Mouse (Mus musculus): ENCODE results near the gene Lhx1.

Gene Lhx1

DNA sequence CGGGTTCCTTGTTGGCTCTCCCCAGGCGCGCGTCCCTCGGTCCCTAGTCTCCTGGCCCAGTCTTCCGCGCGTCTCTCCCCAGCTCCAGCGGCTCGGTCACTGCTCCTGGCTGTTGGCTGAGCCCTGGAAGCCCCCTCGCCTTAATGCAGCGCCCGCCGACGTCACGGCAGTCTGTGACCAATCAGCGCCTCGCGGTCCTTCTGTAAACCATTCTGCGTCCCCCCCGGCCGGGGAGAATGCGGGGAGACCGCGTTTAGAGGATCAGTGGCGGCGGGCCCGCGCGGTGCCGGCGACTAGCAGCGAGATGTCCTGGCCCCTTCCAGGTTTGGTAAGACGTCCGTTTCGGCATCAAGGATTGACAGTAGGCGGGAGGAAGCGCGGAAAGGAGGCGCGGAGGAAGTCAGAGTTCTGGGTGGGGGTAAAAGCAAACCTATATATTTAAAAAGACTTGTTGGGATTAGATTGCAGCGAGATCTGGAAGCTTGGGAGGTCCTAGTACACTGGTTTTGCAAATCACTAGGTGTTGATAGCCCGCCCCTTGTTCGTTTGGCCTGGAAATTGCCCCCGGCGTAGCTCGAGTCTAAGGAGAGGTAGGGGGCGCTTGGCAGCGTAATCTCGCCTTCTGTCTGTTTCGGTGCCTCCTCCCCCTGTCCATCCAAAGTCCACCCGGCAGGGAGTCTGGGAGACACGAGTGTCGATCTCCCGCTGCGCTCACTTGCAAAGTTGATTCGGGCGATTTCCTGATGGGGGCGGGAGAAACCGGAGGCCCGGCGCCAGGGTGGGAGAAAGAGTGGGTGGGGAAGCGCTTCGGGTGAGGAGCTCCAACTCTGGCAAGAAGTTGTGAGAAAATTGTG is at the start of gene Lhx1:
TSS of gene Lhx1 (minus strand) at position 115 of the 854 bp plus-strand sequence.
- DNase-seq (ENCODE audit: low spot score) = no peak

DNA sequence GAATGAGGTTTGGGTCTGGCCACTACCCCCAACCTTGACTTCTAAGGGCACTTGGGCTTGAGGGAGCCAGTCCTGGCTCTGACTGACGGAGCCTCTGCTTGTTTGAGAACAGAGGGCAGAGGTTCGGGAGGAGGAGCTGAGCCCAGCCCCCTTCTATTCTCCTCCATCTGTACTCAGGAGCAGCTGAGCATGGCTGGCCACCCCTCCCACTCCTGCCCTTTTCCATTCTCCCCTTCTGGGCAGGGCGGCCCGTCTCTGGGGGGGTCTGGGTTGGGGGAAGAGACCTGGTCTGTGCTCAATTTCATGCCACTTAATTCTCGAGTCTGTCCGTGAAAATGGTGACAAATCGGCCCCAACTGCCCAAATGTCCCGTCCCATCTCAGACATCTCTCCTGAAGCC is 49.5 kb upstream of the Lhx1 start:
- no peak for DNase-seq (ENCODE audit: low spot score)

DNA sequence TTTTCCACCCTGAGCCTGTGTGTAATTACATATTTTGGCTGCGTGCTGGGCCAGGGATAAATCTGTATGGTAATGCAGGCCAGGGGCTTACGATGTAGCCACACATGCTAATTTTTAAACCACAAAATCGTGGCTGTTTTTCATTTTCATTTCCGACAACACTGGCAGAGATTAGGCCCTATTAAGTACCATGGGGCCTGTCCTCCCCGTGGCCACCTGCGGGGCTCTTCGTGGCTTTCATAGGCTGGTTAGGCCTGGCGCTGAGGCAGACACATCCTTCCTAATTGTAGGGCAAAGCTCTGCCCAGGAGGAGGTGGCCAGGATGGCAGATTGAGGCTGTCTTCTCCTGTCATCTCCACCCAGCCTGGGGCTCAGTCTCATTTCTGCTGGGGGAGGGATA is 48.3 kb upstream of the Lhx1 start:
- DNase-seq (ENCODE audit: low spot score) = no peak

DNA sequence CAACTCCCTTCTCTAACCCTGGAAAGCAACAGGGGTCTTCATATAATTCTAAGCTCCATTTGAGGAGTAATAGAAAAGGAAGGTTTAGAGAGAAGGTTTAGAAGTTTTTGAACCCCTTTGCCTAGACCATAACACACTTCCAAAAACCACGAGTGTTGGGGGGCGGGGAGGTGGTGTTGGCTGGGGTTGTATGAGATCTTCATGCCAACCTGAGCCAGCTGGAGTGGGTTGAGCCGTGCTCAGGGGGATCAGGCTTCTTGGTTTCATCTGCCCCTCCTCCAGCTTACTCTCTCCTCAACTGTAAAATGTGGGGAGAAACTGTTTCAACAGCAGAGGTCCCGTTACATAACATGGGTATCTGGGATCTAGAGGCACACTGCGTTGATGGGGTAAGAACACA is 45.5 kb upstream of the Lhx1 start:
- DNase-seq (ENCODE audit: low spot score) = no peak

DNA sequence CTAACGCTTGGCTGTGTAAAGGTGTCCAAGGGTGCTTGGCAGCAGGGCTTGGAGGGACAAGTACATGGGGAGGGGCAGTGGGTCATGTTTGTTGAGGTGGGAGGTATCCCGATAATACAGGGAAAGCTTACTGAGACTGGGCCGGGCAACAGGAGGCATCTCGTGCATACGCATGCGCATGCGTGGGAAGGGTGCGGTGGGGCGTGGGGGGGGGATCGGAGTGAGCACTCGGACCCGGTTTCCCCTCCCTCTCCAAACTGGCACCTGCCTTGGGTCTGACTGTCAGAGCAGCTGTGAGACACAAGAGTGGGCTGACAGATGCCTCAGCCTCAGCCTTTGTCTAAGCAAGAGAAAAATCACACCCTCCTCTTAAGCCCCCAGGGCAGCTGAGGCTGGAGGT is 45.1 kb upstream of the Lhx1 start:
- no peak for DNase-seq (ENCODE audit: low spot score)

DNA sequence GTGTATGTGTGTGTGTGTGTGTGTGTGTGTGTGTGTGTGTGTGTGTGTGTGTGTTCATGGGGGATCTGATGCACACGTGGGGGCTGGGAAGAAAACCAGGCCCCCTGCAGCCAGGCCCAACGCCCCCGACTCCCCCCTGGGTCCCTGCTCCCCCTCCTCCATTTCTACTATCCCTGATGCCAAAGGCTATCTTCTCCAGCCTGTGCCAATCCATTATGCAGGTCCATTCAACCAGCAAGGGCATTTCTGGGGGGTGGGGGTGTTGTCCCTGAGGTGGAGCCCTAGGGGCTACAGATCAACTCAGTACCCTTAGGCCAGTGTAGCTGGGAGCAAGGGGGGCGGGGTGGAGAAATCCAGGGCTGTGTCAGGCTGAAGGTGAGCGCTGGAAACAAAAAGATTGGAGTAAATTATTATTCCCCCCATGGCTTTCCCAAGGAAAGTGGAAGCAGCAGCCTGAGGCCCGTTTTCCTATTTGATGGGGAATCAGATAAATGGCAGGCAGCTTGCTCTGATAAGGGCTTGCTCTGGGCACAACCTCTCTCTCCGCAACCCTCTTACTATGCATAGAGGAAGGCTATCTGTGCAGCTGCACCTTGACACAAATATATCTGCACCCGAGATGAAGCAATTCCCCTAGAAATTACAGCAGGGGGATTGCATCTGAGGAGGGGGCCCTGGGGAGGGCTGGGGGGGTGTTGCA is 43.9 kb upstream of the Lhx1 start:
- DNase-seq (ENCODE audit: low spot score) = no peak

GRCm38 (mm10) chr11:84568482-84568881 is 43.1 kb upstream of the Lhx1 start:
- DNase-seq (ENCODE audit: low spot score) = no peak

DNA sequence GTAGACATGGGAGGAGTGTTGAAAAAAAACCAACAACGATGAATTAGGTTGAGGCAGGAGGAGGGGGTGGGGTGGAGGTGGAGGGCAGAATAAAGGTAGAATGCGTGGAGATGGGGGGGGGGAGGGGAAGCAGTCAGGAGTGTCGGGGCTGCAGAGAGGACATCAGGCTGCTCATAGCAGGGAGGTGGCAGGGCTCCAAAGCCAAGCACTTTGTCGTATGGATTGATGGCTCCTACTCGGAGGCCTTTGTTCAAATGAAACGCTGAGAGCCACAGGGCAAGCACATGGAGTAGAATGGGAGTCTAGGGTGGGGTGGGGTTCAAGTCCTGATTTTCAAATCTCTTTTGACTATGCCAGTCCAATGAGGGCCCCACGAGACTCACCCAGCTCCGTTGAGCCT is 41.4 kb upstream of the Lhx1 start:
- DNase-seq (ENCODE audit: low spot score) = no peak

DNA sequence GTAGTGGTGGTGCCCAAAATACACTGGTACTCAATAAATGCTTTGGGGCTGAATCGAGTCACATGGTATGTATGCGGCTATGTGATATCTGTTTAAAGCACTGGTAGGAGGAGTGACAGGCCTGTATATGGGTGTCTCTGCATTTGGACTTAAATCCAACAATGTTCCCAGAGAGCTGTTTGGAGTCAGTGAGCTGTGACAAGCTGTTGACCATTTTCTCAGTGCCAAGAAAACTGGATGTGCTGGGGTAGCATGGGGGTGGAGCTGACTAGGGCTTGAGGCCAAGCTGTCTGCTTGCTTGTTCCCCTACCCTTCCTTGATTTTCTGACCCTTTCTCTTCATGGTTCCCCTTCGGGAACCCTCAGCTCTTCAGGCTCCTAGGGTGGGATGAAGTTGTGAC is 39.9 kb upstream of the Lhx1 start:
- no peak for DNase-seq (ENCODE audit: low spot score)

DNA sequence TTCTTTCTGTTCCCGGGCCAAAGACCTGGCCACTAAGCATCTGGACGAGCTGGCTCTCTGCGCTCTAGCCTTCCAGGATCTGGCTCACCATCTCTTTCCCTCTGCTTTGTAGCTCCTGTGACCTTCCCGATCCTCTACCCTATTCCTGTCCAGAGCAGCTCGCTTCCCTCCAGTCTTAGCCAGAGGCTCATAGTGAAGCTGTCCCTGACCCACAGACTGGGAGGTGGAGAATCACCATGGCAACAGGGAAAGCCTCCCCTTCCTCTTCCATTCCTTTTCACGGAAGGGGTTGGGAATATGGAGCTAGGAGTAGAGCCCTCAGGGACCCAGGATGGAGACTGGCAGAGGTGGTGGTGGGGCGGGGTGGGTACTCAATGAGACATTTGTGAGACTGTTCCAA is 38.0 kb upstream of the Lhx1 start:
- DNase-seq (ENCODE audit: low spot score) = no peak

DNA sequence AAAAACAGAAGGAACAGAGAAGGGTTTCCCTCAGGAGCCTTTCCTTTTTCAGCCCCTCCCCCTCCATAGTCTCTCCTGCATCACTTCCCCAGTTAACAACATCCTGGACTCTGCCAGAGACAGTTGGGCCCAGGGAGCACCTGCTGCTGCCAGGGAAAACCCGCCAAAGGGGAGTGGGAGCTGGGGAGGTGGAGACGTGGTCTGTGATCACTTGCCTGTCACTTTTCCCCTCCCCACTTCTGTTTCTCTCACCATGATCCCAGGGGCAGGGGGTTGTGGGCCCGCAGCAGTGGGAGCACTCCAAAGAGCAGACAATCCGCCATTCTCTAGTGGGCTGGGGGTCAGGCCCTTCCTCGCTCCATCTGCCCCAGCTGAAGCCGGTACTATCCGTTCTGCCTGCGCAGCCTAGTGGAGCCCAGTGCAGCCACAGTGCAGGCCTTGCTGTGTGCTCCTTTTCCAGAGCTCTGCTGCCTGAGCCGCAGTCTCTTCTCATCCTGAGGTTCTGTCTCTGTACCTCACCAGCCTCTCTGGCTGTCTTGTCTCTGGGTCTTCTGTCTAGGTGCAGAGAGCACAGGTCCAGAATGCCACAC is 37.5 kb upstream of the Lhx1 start:
- no peak for DNase-seq (ENCODE audit: low spot score)

GRCm38 (mm10) chr11:84561546-84561945 is 36.2 kb upstream of the Lhx1 start:
- DNase-seq (ENCODE audit: low spot score) = no peak

DNA sequence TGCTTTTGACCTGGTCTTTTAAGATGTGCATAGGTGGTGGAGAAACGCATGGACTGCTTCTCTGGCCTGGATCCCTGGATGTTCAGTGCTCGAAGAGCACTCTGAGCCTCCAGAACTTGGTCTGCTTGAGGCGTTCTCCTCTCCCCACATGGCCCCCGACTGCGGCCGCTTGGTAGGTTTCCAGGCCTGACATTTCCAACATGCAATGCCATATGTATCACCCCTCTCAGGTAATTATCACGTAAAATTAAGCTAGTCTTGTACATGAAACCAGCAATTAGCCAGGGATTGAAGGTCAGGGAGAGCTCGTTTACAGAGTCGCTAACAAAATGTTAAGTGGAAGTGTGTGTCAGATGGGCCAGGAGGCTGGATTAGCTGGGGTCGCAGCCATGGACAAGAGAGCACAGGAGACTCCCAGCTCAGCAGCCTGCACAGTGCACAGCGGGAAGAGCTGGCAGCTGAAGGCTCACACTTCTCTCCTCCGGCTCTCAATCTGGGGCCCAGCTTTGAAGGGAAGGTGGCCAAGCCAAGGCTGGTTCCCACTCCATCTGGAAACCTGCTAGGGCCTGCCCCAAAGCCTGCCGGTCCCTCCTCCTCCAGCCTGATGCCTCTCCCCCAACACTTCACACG is 28.6 kb upstream of the Lhx1 start:
- DNase-seq (ENCODE audit: low spot score) = no peak

- no peak for DNase-seq (ENCODE audit: low spot score)
These were observed 26.0 kb upstream of the Lhx1 start for GRCm38 (mm10) chr11:84551296-84551695.

GRCm38 (mm10) chr11:84549258-84549791 is 24.0 kb upstream of the Lhx1 start:
- no peak for DNase-seq (ENCODE audit: low spot score)

DNA sequence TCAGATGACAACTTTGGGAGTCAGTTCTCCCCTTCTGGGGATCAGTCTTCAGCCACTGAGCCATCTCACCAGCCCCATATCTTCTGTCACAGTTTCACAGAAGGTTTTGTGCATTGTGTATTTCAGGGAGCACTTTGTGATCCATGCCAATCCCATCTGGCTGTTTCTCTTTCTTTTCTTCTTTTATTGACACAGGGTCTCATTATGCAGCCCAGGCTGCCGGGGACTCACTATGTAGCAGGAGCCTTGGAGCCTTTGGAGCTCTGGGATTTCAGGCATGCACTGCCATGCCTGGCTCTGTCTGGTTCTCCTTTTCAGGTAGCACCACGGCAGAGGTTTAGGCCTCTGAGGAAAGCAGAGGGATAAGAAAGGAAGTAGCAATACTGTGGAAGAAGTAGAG is 23.0 kb upstream of the Lhx1 start:
- DNase-seq (ENCODE audit: low spot score) = no peak

DNA sequence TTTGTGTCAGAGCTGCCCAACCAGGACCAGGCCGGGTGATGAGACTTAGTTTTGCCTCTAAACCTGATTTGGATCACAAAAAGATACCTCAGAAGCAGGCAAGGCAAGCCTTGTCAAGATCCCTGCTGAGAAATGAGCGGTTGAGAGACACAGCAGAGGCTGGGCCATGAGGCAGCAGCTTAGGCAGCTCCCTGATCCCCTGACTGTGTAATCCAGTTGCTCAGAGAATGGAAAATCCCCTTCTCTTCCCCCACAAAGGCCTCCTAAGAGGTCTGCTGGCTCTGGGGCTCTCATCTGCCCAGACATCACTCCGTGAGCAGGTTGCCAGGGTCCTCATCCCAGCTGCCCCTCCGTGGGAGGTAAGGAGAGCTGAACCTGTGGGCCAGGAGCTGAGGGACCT is 14.6 kb upstream of the Lhx1 start:
- no peak for DNase-seq (ENCODE audit: low spot score)

GRCm38 (mm10) chr11:84529797-84530703 is 4.7 kb upstream of the Lhx1 start:
- no peak for DNase-seq (ENCODE audit: low spot score)

DNA sequence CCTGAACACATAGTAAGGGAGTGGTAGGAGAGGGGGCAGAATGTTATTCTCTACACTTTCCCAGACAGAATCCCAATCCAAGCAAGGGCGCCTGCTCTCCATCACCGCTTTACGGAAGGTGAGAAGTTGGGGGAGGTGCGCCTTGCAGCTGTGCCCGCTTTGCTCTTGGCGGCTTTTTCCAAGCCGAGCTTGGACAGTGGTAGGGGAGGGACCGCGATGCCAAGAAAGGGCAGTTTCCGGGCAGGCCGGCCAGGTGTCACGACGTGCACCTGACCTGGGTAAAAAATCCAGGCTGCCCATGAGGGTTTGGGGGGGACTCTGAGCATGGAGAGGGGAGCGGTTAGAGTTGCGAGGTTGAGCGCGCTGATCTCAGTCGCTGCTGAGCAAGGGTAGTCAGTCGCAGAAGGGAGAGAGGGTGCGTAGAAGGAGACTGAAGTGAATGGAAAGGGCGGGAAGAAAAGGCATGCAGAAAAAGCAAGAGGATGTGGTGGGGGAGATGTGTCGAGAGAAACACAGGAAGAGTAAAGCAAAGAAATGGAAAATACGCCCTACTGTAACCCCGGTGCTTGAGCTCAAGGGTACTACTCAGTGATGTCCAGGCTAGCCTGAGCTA is 3.9 kb upstream of the Lhx1 start:
- DNase-seq (ENCODE audit: low spot score) = no peak

DNA sequence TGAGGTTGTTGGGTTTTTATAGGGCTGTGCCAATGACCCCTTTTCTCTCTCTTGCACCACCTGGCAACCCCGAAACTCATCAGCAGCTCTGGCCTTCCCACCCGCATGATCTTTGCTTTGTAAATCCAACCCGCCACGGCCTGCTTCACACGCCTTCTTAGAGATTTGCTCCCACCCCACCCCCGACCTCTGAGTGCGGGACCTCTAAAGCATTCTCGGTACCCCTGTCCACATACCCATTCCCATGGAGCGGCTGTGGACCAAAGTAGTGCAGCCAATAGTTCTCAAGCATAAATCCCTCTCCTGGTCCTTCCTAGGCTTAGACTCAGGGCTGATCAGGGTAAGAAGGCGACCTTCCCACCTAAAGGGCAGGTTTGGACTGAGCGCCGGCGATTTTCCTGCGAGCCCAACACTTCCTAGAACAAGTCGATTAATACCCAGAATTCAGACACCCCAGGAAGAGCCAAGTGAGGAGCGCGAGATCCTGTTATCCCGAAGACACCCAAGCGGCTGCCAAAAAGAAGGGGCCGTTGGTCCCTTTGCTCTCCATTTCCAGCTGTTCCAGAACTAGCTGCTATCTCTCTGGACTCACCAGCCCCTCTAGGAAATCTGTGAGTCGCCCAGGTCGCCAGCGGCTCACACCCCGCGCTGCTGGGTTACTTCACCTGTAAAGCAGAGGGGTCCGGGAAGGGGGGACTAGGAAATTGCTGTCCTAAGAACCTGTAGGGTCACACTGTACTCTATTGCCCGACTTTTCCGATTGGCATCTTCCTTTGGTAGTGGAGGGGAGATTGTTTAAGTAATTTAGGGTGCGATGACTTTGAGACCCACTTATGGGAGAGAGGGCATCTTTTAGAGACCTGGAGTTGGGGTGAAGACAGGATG is 1.9 kb upstream of the Lhx1 start:
- DNase-seq (ENCODE audit: low spot score) = no peak

Measured in urinary bladder, postnatal 14 days (tissue).